Mouse (Mus musculus) liver, postnatal 0 days (tissue): ENCODE measurements around the gene Insr. TPM values are rescaled to one million over a fixed set of nuclear protein-coding genes. Genes with fewer than 3 reads are reported as not detected.

Source experiments
- ATAC-seq: fragments of 200-750 bp; cut with Nextera tagmentation; 2 replicates; pipeline ENCODE4 v1.8.0; 2017; ENCODE audit warnings: mild to moderate bottlenecking, moderate library complexity
- DNase-seq: peaks from one replicate; pipeline ENCODE4 v3.0.0-alpha.2; 2016
- H3K27ac ChIP-seq: fragments of 300-500 bp; sonication (generic); 2 replicates; pipeline ENCODE4 v1.5.1; 2014; ENCODE audit warnings: antibody characterized with exemption, moderate library complexity, mild to moderate bottlenecking, low read depth
- H3K27me3 ChIP-seq: fragments of 300-500 bp; sonication (generic); 2 replicates; pipeline ENCODE4 v1.6.1; 2014; ENCODE audit warnings: low read length, control low read depth, mixed read lengths; ENCODE audit not compliant: insufficient read depth
- H3K36me3 ChIP-seq: fragments of 300-500 bp; sonication (generic); replicated peaks from 2 replicates; pipeline ENCODE4 v1.6.1; 2014; ENCODE audit warnings: mild to moderate bottlenecking, control low read depth, low read length, moderate library complexity, mixed read lengths; ENCODE audit not compliant: insufficient read depth
- H3K4me1 ChIP-seq: fragments of 300-500 bp; sonication (generic); 2 replicates; pipeline ENCODE4 v1.6.1; 2014; ENCODE audit warnings: antibody characterized with exemption, mild to moderate bottlenecking, control low read depth; ENCODE audit not compliant: insufficient read depth
- H3K4me2 ChIP-seq: fragments of 300-500 bp; sonication (generic); 2 replicates; pipeline ENCODE4 v1.6.1; 2014; ENCODE audit warnings: low read depth, mild to moderate bottlenecking, low read length, moderate library complexity, mixed read lengths
- H3K4me3 ChIP-seq: fragments of 300-500 bp; sonication (generic); 2 replicates; pipeline ENCODE4 v1.5.1; 2014; ENCODE audit warnings: low read depth, low read length
- H3K9ac ChIP-seq: fragments of 300-500 bp; sonication (generic); replicated peaks from 2 replicates; pipeline ENCODE4 v1.6.1; 2014; ENCODE audit warnings: mild to moderate bottlenecking, moderate library complexity
- H3K9me3 ChIP-seq: fragments of 300-500 bp; sonication (generic); 2 replicates; pipeline ENCODE4 v1.6.1; 2016; ENCODE audit warnings: mild to moderate bottlenecking, control low read depth, low read length, mixed read lengths
- CTCF ChIP-seq: sonication (generic); IDR thresholded peaks from 2 replicates; pipeline ENCODE4 v1.5.1; 2016; ENCODE audit warnings: antibody characterized with exemption, low read depth
- EP300 ChIP-seq: IDR thresholded peaks from 2 replicates; pipeline ENCODE4 v1.6.1; 2016; ENCODE audit warnings: antibody characterized with exemption, low read depth, mild to moderate bottlenecking
- WGBS: fragments of 180-500 bp; shearing (Covaris S2); extraction: QIAGEN DNeasy Blood & Tissue Kit; methylation state at CpG from one replicate; pipeline ENCODE4 v1.1.7; 2014; ENCODE audit not compliant: insufficient replicate concordance; 5-methylcytosine and 5-hydroxymethylcytosine counted together
- polyA plus RNA-seq: library from polyadenylated mRNA; unstranded; fragments of >200 nt; fragmentation: Nextera tagmentation; extraction: Ambion mirVana; gene quantifications from 2 replicates; pipeline ENCODE4 v1.2.1, GENCODE M21; 2015

Insr gene
- polyA plus RNA-seq, 1 experiment from 2014 or later: 28.9 TPM

DNA sequence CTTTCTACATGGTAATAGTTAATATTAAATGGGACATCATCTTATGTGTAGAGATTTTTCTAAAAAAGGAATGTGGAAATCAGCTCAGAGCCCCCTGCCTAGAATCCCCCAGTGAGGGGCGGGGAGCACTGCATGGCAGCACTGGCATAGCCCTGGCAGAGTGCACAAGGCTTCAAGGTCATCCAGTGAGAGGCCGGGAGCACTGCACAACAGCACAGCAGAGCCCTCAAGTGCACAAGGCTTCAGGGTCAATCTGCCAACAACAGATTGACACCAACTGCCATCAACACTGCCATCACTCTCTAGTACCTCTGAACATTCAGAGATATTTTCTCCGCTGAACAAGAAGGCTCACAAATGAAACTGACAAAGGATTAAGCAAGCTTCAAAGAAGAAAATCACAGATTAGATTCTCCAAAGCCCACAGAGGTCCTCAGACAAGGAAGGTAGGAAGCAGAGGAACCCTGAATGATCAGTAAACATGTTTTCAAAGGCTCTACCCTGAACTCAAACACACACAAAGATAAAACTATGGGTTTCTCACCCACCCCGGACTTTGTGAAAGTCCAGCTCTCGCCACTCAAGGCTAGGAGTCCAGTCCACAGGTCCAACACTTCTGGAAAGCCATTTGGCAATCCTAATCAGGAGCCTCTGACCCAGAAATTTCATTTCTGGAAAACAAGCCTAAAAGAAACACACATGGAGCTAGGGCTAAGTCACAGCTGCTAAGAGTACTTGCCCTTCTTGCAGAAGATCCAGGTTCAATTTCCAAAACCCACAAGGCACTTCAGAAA, 23.1 kb downstream of the Insr start:
- Histone ChIP-seq H3K9me3 (no peaks in the 10 kb centered on the region), H3K27me3 (no peaks in the 10 kb centered on the region), H3K4me2 (no peak overlapping the region), H3K27ac (peak overlapping the region; percentile 95), H3K4me1 (peaks cover 35% of the 10 kb centered on the region), H3K9ac (no peak overlapping the region; the same call in 1 of the 2 replicates), H3K36me3 (peaks cover 27% of the 10 kb centered on the region), H3K4me3 (no peak overlapping the region)
- TF ChIP-seq CTCF (no peak), EP300 (peak; percentile 84)
- WGBS: 64% methylated on average over 5 of the region's 5 CpGs
- ATAC-seq (peak; percentile 92), DNase-seq (peak; percentile 46)

DNA sequence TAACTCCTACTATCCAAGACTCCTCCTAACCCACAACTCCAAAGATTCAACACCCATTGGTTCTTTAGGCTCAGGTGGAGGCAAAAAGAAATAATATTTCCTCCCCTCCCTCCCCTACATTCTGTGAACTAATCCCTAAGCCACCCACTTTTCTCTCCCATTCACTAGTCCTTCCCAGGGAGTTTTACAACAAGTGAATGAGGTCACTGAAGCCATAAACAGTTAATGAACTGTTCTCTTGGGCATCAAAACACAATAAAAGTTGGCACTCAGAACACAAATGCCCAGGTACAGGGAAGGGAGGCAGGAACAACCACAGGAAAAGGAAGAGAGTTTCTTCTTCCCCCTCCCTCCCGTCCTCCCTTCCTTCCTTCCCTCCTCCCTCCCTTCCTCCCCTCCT, 24.1 kb downstream of the Insr start:
- H3K4me3 ChIP-seq: no peak overlapping the region
- ATAC-seq: no peak
- no peaks in the 10 kb centered on the region for H3K27me3 ChIP-seq
- no peak for DNase-seq
- WGBS: 81% methylated on average over 1 of the region's 1 CpGs
- H3K4me1 ChIP-seq: peaks cover 37% of the 10 kb centered on the region
- H3K9me3 ChIP-seq: no peaks in the 10 kb centered on the region
- H3K9ac ChIP-seq: no peak overlapping the region
- H3K36me3 ChIP-seq: peaks cover 31% of the 10 kb centered on the region
- TF ChIP-seq CTCF (no peak), EP300 (no peak)
- H3K4me2 ChIP-seq: no peak overlapping the region
- peak overlapping the region; percentile 95 for H3K27ac ChIP-seq

DNA sequence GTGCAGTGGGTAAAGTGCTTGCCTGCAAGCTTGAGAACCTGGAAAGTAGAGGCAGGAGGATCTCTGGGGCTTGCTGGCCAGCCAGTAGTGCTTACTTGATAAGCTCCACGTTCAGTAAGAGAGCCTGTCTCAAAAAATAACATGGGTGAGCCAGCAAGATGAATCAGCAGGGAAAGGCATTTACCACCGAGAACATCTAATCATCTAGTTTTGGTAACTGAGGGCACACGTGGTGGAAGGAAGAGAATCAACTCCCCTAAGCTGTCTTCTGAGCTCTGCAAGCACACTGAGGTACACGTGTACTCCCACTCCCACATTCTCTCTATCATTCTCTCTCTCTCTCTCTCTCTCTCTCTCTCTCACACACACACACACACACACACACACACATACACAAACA, 26.2 kb downstream of the Insr start:
- DNase-seq: no peak
- Histone ChIP-seq H3K4me3 (no peak overlapping the region), H3K4me1 (peaks cover 39% of the 10 kb centered on the region), H3K9ac (no peak overlapping the region), H3K4me2 (no peak overlapping the region), H3K27me3 (no peaks in the 10 kb centered on the region), H3K36me3 (peaks cover 25% of the 10 kb centered on the region), H3K27ac (peak overlapping the region; percentile 83), H3K9me3 (no peaks in the 10 kb centered on the region)
- no peak for ATAC-seq
- WGBS: 39% methylated on average over 4 of the region's 4 CpGs
- no peak for TF ChIP-seq EP300
- TF ChIP-seq CTCF: no peak

DNA sequence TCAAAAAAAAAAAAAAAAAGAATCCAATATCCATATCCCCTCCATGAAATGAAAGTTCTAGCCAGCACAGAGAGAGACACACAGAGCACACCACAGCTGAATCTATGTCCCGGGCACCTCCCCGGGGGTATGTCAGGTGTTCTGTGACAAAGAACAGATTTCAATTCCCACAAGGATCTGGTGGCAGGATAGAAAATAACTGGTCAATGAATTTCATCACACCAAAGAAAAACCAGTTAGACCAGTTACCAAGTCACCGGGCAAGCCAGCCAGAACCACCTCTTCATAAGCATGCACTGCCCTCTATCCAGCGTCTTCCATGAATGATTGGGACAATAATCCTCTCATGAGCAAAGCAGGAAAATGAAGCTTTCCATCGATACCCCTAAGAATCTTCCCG, 26.8 kb downstream of the Insr start:
- H3K9me3 ChIP-seq: no peaks in the 10 kb centered on the region
- DNase-seq (no peak), ATAC-seq (no peak)
- H3K4me2 ChIP-seq: no peak overlapping the region
- TF ChIP-seq EP300 (no peak), CTCF (no peak)
- H3K9ac ChIP-seq: no peak overlapping the region
- no peaks in the 10 kb centered on the region for H3K27me3 ChIP-seq
- 84% methylated on average over 6 of the region's 6 CpGs for WGBS
- peaks cover 41% of the 10 kb centered on the region for H3K4me1 ChIP-seq
- peak overlapping the region; percentile 83 for H3K27ac ChIP-seq
- peaks cover 22% of the 10 kb centered on the region for H3K36me3 ChIP-seq
- no peak overlapping the region for H3K4me3 ChIP-seq

DNA sequence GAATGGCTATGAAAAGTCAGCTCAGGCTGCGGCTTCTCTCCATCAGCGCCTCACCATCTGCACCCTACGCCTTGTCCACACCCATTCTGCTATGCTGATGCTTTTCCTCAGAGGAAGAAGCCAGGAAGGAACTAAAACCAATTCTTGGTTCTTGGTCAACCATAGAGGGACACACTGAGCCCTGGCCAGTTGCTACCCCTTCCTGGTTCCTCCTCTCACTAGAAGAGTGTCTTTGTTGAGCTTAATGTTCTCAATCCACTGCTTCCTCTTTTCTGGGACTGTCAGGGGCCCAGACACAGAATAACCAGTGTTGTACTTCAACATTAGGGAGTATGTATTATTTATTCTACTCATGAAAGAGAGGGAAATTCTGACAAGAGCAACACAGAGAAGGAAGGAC, 28.3 kb downstream of the Insr start:
- no peak overlapping the region for H3K4me3 ChIP-seq
- 0 out of 2 replicates have a peak, but pooled peaks have one; percentile 17 for TF ChIP-seq CTCF
- TF ChIP-seq EP300: no peak
- peaks cover 22% of the 10 kb centered on the region for H3K36me3 ChIP-seq
- no peaks in the 10 kb centered on the region for H3K27me3 ChIP-seq
- DNase-seq: no peak
- ATAC-seq: 0 out of 2 replicates have a peak, but pooled peaks have one; percentile 20
- peaks cover 50% of the 10 kb centered on the region for H3K4me1 ChIP-seq
- H3K9ac ChIP-seq: no peak overlapping the region
- H3K27ac ChIP-seq: peak overlapping the region; percentile 83
- no peaks in the 10 kb centered on the region for H3K9me3 ChIP-seq
- WGBS: 63% methylated on average over 3 of the region's 3 CpGs
- H3K4me2 ChIP-seq: no peak overlapping the region

DNA sequence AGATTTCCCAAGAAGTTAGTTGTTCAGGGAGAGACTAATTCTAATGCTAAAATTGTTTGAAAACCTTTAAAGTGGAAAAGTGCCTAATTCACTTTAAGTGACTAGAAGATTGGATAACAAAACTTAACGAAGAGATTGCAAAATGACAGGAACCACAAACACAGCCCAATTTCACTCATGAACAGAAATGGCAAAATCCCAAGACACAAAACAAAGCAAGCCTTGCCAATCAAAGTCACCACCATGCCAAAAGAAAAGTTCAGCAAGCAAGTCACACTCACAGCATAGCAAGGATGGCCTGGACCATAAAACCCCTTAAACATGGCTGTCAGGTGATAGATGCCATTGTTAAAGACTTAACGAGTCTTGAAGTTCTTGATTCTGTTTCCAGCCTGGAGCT, 29.5 kb downstream of the Insr start:
- DNase-seq (no peak), ATAC-seq (no peak)
- Histone ChIP-seq H3K4me2 (no peak overlapping the region), H3K9ac (no peak overlapping the region), H3K4me1 (peaks cover 50% of the 10 kb centered on the region), H3K27me3 (no peaks in the 10 kb centered on the region), H3K36me3 (peaks cover 26% of the 10 kb centered on the region), H3K9me3 (no peaks in the 10 kb centered on the region), H3K4me3 (no peak overlapping the region), H3K27ac (peak overlapping the region; percentile 83; the same call in 1 of the 2 replicates)
- 61% methylated on average over 2 of the region's 2 CpGs for WGBS
- no peak for TF ChIP-seq CTCF
- no peak for TF ChIP-seq EP300
